Mouse (Mus musculus): ENCODE results near the gene Spef1. TPM values are rescaled to one million over a fixed set of nuclear protein-coding genes. Genes with fewer than 3 reads are reported as not detected.

The Spef1 gene
- polyA plus RNA-seq, 1 experiment from 2014 or later, result 9.4 TPM

GRCm38 (mm10) chr2:131129836-131130235 is 57.2 kb downstream of the Spef1 start:
- 86% methylated on average over 5 of the region's 5 CpGs for WGBS
- H3K27me3 ChIP-seq (ENCODE audit: control insufficient read depth, insufficient read depth, low read length), result no peaks in the 10 kb centered on the region

GRCm38 (mm10) chr2:131128636-131129157 is 58.4 kb downstream of the Spef1 start:
- H3K36me3 ChIP-seq (ENCODE audit: control insufficient read depth, insufficient read depth, low read length), result no peaks in the 10 kb centered on the region
- H3K27ac ChIP-seq (ENCODE audit: low read depth, low read length), result no peak overlapping the region
- no peak overlapping the region for H3K4me3 ChIP-seq (ENCODE audit: low read depth, low read length)
- WGBS, result 85% methylated on average over 3 of the region's 3 CpGs
- no peak for ATAC-seq (ENCODE audit: low FRiP score)
- DNase-seq (ENCODE audit: low spot score), result no peak
- H3K4me1 ChIP-seq (replicated peaks; ENCODE audit: control insufficient read depth, insufficient read depth, low read length), result peaks cover 9% of the 10 kb centered on the region; the same call in 1 of the 2 replicates
- no peak overlapping the region for H3K9ac ChIP-seq (ENCODE audit: low read depth, low read length)
- no peaks in the 10 kb centered on the region for H3K9me3 ChIP-seq (ENCODE audit: control insufficient read depth, low read length)
- H3K27me3 ChIP-seq (ENCODE audit: control insufficient read depth, insufficient read depth, low read length), result no peaks in the 10 kb centered on the region
- 0 out of 2 replicates have a peak overlapping the region, but pooled peaks have one; percentile 72 for H3K4me2 ChIP-seq (replicated peaks; ENCODE audit: low read depth, low read length)

More at GRCm38 (mm10) chr2:131129836-131130235, 57.2 kb downstream of the Spef1 start:
- Histone ChIP-seq H3K9me3 (ENCODE audit: control insufficient read depth, low read length) (no peaks in the 10 kb centered on the region), H3K4me1 (replicated peaks; ENCODE audit: control insufficient read depth, insufficient read depth, low read length) (peaks cover 9% of the 10 kb centered on the region; the same call in 1 of the 2 replicates), H3K4me3 (ENCODE audit: low read depth, low read length) (no peak overlapping the region), H3K9ac (ENCODE audit: low read depth, low read length) (no peak overlapping the region), H3K36me3 (ENCODE audit: control insufficient read depth, insufficient read depth, low read length) (no peaks in the 10 kb centered on the region), H3K27ac (ENCODE audit: low read depth, low read length) (no peak overlapping the region), H3K4me2 (replicated peaks; ENCODE audit: low read depth, low read length) (no peak overlapping the region)
- ATAC-seq (ENCODE audit: low FRiP score) (no peak), DNase-seq (ENCODE audit: low spot score) (no peak)

GRCm38 (mm10) chr2:131128211-131128610 is 58.9 kb downstream of the Spef1 start:
- ATAC-seq (ENCODE audit: low FRiP score) (no peak), DNase-seq (ENCODE audit: low spot score) (no peak)
- Histone ChIP-seq H3K36me3 (ENCODE audit: control insufficient read depth, insufficient read depth, low read length) (no peaks in the 10 kb centered on the region), H3K9me3 (ENCODE audit: control insufficient read depth, low read length) (no peaks in the 10 kb centered on the region), H3K27ac (ENCODE audit: low read depth, low read length) (no peak overlapping the region), H3K9ac (ENCODE audit: low read depth, low read length) (no peak overlapping the region), H3K27me3 (ENCODE audit: control insufficient read depth, insufficient read depth, low read length) (no peaks in the 10 kb centered on the region), H3K4me2 (replicated peaks; ENCODE audit: low read depth, low read length) (peak overlapping the region; percentile 72; the same call in 1 of the 2 replicates), H3K4me3 (ENCODE audit: low read depth, low read length) (peak overlapping the region; percentile 38; the same call in 1 of the 2 replicates), H3K4me1 (replicated peaks; ENCODE audit: control insufficient read depth, insufficient read depth, low read length) (peaks cover 9% of the 10 kb centered on the region; the same call in 1 of the 2 replicates)
- 88% methylated on average over 5 of the region's 5 CpGs for WGBS

GRCm38 (mm10) chr2:131127161-131127730 is 59.8 kb downstream of the Spef1 start, which contains the start of gene Hspa12b:
Hspa12b (plus strand) TSS chr2:131127280.
- H3K4me3 ChIP-seq (ENCODE audit: low read depth, low read length), result peak within 1 kb of the TSS; percentile 38
- H3K4me2 ChIP-seq (replicated peaks; ENCODE audit: low read depth, low read length), result peak within 1 kb of the TSS; percentile 72
- H3K27me3 ChIP-seq (ENCODE audit: control insufficient read depth, insufficient read depth, low read length), result no peaks in the 10 kb centered on the region
- peak; percentile 88 for ATAC-seq (ENCODE audit: low FRiP score)
- no peaks in the 10 kb centered on the region for H3K9me3 ChIP-seq (ENCODE audit: control insufficient read depth, low read length)
- peak within 1 kb of the TSS; percentile 72 for H3K9ac ChIP-seq (ENCODE audit: low read depth, low read length)
- peaks cover 9% of the 10 kb centered on the region; the same call in 1 of the 2 replicates for H3K4me1 ChIP-seq (replicated peaks; ENCODE audit: control insufficient read depth, insufficient read depth, low read length)
- H3K27ac ChIP-seq (ENCODE audit: low read depth, low read length), result peak within 1 kb of the TSS; percentile 24; the same call in 1 of the 2 replicates
- no peaks in the 10 kb centered on the region for H3K36me3 ChIP-seq (ENCODE audit: control insufficient read depth, insufficient read depth, low read length)
- WGBS, result under 1% methylated on average over 28 of the region's 28 CpGs
- peak; percentile 73 for DNase-seq (ENCODE audit: low spot score)

GRCm38 (mm10) chr2:131125964-131126815 is 60.9 kb downstream of the Spef1 start:
- H3K27ac ChIP-seq (ENCODE audit: low read depth, low read length), result 0 out of 2 replicates have a peak overlapping the region, but pooled peaks have one; percentile 24
- H3K4me1 ChIP-seq (replicated peaks; ENCODE audit: control insufficient read depth, insufficient read depth, low read length), result peaks cover 9% of the 10 kb centered on the region; the same call in 1 of the 2 replicates
- no peaks in the 10 kb centered on the region for H3K27me3 ChIP-seq (ENCODE audit: control insufficient read depth, insufficient read depth, low read length)
- 32% methylated on average over 9 of the region's 9 CpGs for WGBS
- DNase-seq (ENCODE audit: low spot score) (no peak), ATAC-seq (ENCODE audit: low FRiP score) (peak; percentile 36; the same call in 1 of the 2 replicates)
- H3K9ac ChIP-seq (ENCODE audit: low read depth, low read length), result no peak overlapping the region
- H3K9me3 ChIP-seq (ENCODE audit: control insufficient read depth, low read length), result no peaks in the 10 kb centered on the region
- H3K36me3 ChIP-seq (ENCODE audit: control insufficient read depth, insufficient read depth, low read length), result no peaks in the 10 kb centered on the region
- no peak overlapping the region for H3K4me3 ChIP-seq (ENCODE audit: low read depth, low read length)
- H3K4me2 ChIP-seq (replicated peaks; ENCODE audit: low read depth, low read length), result peak overlapping the region; percentile 72; the same call in 1 of the 2 replicates

GRCm38 (mm10) chr2:131125157-131125963 is 61.7 kb downstream of the Spef1 start:
- no peak for DNase-seq (ENCODE audit: low spot score)
- Histone ChIP-seq H3K27ac (ENCODE audit: low read depth, low read length) (no peak overlapping the region), H3K36me3 (ENCODE audit: control insufficient read depth, insufficient read depth, low read length) (no peaks in the 10 kb centered on the region), H3K4me2 (replicated peaks; ENCODE audit: low read depth, low read length) (no peak overlapping the region), H3K4me3 (ENCODE audit: low read depth, low read length) (no peak overlapping the region), H3K9me3 (ENCODE audit: control insufficient read depth, low read length) (no peaks in the 10 kb centered on the region), H3K4me1 (replicated peaks; ENCODE audit: control insufficient read depth, insufficient read depth, low read length) (peaks cover 9% of the 10 kb centered on the region; the same call in 1 of the 2 replicates), H3K27me3 (ENCODE audit: control insufficient read depth, insufficient read depth, low read length) (no peaks in the 10 kb centered on the region), H3K9ac (ENCODE audit: low read depth, low read length) (no peak overlapping the region)
- 93% methylated on average over 9 of the region's 9 CpGs for WGBS
- no peak for ATAC-seq (ENCODE audit: low FRiP score)

GRCm38 (mm10) chr2:131124166-131124565 is 62.9 kb downstream of the Spef1 start:
- Histone ChIP-seq H3K9ac (ENCODE audit: low read depth, low read length) (no peak overlapping the region), H3K4me2 (replicated peaks; ENCODE audit: low read depth, low read length) (no peak overlapping the region), H3K27me3 (ENCODE audit: control insufficient read depth, insufficient read depth, low read length) (no peaks in the 10 kb centered on the region), H3K4me3 (ENCODE audit: low read depth, low read length) (no peak overlapping the region), H3K4me1 (replicated peaks; ENCODE audit: control insufficient read depth, insufficient read depth, low read length) (peaks cover 9% of the 10 kb centered on the region; the same call in 1 of the 2 replicates), H3K36me3 (ENCODE audit: control insufficient read depth, insufficient read depth, low read length) (no peaks in the 10 kb centered on the region), H3K27ac (ENCODE audit: low read depth, low read length) (no peak overlapping the region), H3K9me3 (ENCODE audit: control insufficient read depth, low read length) (no peaks in the 10 kb centered on the region)
- WGBS, result 78% methylated on average over 3 of the region's 3 CpGs
- no peak for DNase-seq (ENCODE audit: low spot score)
- no peak for ATAC-seq (ENCODE audit: low FRiP score)
